Mouse (Mus musculus): ENCODE results near the gene Drosha. TPM values are rescaled to one million over a fixed set of nuclear protein-coding genes. Genes with fewer than 3 reads are reported as not detected.

Drosha gene
- polyA plus RNA-seq, 1 experiment from 2014 or later: 53.6 TPM

DNA sequence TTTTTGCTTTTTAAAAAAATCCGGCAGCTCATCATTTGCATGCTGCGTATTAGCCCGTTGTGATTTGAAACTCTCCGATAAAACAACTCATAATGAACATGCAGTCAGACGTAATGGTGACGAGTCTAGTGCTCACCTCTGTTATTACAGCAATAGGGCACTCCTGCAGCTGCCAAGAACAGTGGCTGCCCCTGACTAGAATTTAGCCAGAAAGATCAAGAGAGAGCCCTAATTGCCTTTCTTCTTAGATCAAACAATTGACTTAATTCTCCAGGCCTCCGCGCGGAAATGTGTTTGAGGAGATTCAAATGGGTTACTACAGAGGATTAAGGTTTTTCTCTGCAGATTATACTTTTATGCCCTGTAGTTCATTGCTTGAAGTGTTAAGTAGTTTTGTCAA, 116.5 kb downstream of the Drosha start:
- ATAC-seq (ENCODE audit: low FRiP score) (no peak), DNase-seq (ENCODE audit: low spot score) (no peak)
- peaks cover 6% of the 10 kb centered on the region; the same call in 1 of the 2 replicates for H3K36me3 ChIP-seq (replicated peaks; ENCODE audit: control insufficient read depth, insufficient read depth)
- H3K9ac ChIP-seq: no peak overlapping the region
- WGBS: 76% methylated on average over 9 of the region's 9 CpGs
- H3K9me3 ChIP-seq (ENCODE audit: control insufficient read depth, low read length): no peaks in the 10 kb centered on the region
- no peak overlapping the region for H3K4me3 ChIP-seq (replicated peaks; ENCODE audit: low read length)
- no peak overlapping the region for H3K4me2 ChIP-seq (replicated peaks)
- no peak overlapping the region for H3K27ac ChIP-seq
- H3K27me3 ChIP-seq (ENCODE audit: control insufficient read depth, insufficient read depth, low read length): no peaks in the 10 kb centered on the region
- H3K4me1 ChIP-seq (replicated peaks; ENCODE audit: control insufficient read depth, insufficient read depth, low read length): no peaks in the 10 kb centered on the region

DNA sequence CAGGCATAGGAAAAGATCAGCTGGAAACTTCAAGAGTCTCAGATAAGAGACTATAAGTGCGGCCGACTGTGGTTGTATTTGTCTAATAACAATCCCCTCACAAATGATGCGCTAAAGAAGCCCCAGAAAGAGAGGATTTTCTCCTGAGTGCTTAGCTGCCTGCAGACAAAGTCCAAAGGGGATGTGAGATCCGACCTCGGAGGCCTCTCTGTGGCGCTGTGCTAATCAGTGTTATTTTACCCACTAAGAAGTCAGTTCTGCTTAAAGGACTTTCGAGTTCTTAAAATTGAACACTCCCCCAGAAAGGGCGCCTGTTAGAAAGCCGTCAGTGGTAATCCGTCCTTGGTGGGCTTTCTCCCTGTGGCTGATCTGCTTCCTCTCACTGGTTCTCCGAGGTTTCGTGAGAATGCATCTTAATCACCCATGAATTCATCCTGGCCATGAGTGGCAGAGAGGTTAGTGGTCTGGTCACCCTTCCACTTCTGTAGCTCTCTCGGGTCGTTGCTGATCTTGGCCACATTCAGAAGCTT, 117.1 kb downstream of the Drosha start:
- H3K4me3 ChIP-seq (replicated peaks; ENCODE audit: low read length): no peak overlapping the region
- WGBS: 66% methylated on average over 14 of the region's 14 CpGs
- no peak for DNase-seq (ENCODE audit: low spot score)
- H3K27ac ChIP-seq: no peak overlapping the region
- H3K27me3 ChIP-seq (ENCODE audit: control insufficient read depth, insufficient read depth, low read length): no peaks in the 10 kb centered on the region
- peaks cover under 1% of the 10 kb centered on the region; the same call in 1 of the 2 replicates for H3K36me3 ChIP-seq (replicated peaks; ENCODE audit: control insufficient read depth, insufficient read depth)
- no peak overlapping the region for H3K9ac ChIP-seq
- ATAC-seq (ENCODE audit: low FRiP score): no peak
- H3K9me3 ChIP-seq (ENCODE audit: control insufficient read depth, low read length): no peaks in the 10 kb centered on the region
- H3K4me1 ChIP-seq (replicated peaks; ENCODE audit: control insufficient read depth, insufficient read depth, low read length): no peaks in the 10 kb centered on the region
- H3K4me2 ChIP-seq (replicated peaks): no peak overlapping the region

DNA sequence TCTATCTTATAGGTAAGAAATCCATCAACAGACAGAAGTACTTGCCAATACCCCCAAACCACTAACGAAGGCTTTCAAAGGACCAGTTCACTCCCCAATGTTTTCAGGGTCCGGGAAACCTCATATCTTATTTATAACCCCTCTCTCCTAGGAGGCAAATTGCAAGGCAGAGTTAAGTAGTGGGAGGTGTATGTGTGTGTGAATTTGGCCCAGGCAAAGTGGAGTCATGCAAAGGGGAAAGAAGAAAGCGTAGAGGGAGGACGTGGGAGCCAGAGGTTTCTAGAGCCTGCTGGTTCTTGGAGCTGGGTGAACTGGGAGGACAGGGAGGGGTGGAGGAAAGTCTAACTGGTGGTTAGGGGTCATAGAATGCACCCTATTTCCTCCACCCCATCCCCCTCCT, 117.8 kb downstream of the Drosha start:
- Histone ChIP-seq H3K27ac (no peak overlapping the region), H3K9me3 (ENCODE audit: control insufficient read depth, low read length) (no peaks in the 10 kb centered on the region), H3K9ac (no peak overlapping the region), H3K4me2 (replicated peaks) (no peak overlapping the region), H3K4me3 (replicated peaks; ENCODE audit: low read length) (no peak overlapping the region), H3K4me1 (replicated peaks; ENCODE audit: control insufficient read depth, insufficient read depth, low read length) (no peaks in the 10 kb centered on the region), H3K36me3 (replicated peaks; ENCODE audit: control insufficient read depth, insufficient read depth) (no peaks in the 10 kb centered on the region; the same call in 1 of the 2 replicates), H3K27me3 (ENCODE audit: control insufficient read depth, insufficient read depth, low read length) (no peaks in the 10 kb centered on the region)
- DNase-seq (ENCODE audit: low spot score) (no peak), ATAC-seq (ENCODE audit: low FRiP score) (no peak)
- 82% methylated on average over 4 of the region's 4 CpGs for WGBS

DNA sequence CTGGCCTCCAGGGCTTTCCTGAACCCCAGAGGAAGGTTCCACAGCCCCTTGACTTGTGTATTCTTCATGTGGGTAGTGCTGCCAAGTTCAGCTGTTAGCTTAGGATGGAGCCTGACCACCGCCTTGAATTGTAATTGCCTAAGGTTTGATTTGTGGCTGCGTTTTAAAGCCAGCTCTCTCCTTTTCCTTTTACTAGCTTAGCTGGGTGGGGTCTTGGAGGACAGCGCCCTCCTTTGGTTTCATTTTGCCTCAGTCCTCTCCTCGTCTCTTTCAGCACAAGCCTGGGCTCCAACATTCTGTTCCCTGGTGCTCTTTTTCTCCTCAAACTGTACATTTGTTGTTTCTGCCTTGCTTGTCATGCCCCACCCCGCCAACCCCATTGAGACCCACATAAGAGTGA, 133.4 kb downstream of the Drosha start:
- Histone ChIP-seq H3K4me1 (replicated peaks; ENCODE audit: control insufficient read depth, insufficient read depth, low read length) (no peaks in the 10 kb centered on the region), H3K9me3 (ENCODE audit: control insufficient read depth, low read length) (peaks cover 12% of the 10 kb centered on the region; the same call in 1 of the 2 replicates), H3K4me2 (replicated peaks) (no peak overlapping the region), H3K27ac (no peak overlapping the region), H3K27me3 (ENCODE audit: control insufficient read depth, insufficient read depth, low read length) (no peaks in the 10 kb centered on the region), H3K4me3 (replicated peaks; ENCODE audit: low read length) (no peak overlapping the region), H3K9ac (no peak overlapping the region), H3K36me3 (replicated peaks; ENCODE audit: control insufficient read depth, insufficient read depth) (no peaks in the 10 kb centered on the region)
- DNase-seq (ENCODE audit: low spot score): no peak
- WGBS: 86% methylated on average over 5 of the region's 5 CpGs
- no peak for ATAC-seq (ENCODE audit: low FRiP score)

DNA sequence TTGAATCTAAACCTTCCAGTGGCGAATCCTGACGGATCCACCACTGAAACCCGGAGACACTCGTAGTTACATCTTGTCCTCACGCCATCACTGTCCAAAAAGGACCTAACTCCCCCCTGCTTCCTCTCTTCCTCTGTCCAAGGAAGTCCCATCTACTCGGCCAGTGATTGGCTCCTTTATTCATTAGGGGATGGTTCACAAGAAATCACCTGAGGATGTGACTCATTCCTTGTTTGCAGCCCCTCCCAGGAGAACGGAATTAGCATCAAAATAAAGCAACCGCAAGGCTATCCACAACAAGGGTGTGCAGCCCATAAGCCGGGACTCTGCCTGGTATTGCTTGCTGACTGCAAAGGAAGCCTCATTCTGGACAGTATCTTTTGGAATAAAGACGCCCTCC, 137.6 kb downstream of the Drosha start:
- H3K4me2 ChIP-seq (replicated peaks): no peak overlapping the region
- no peak for DNase-seq (ENCODE audit: low spot score)
- WGBS: 85% methylated on average over 10 of the region's 10 CpGs
- H3K4me1 ChIP-seq (replicated peaks; ENCODE audit: control insufficient read depth, insufficient read depth, low read length): no peaks in the 10 kb centered on the region
- H3K9ac ChIP-seq: no peak overlapping the region
- H3K9me3 ChIP-seq (ENCODE audit: control insufficient read depth, low read length): no peaks in the 10 kb centered on the region
- ATAC-seq (ENCODE audit: low FRiP score): no peak
- H3K36me3 ChIP-seq (replicated peaks; ENCODE audit: control insufficient read depth, insufficient read depth): no peaks in the 10 kb centered on the region
- no peaks in the 10 kb centered on the region for H3K27me3 ChIP-seq (ENCODE audit: control insufficient read depth, insufficient read depth, low read length)
- no peak overlapping the region for H3K27ac ChIP-seq
- H3K4me3 ChIP-seq (replicated peaks; ENCODE audit: low read length): no peak overlapping the region

DNA sequence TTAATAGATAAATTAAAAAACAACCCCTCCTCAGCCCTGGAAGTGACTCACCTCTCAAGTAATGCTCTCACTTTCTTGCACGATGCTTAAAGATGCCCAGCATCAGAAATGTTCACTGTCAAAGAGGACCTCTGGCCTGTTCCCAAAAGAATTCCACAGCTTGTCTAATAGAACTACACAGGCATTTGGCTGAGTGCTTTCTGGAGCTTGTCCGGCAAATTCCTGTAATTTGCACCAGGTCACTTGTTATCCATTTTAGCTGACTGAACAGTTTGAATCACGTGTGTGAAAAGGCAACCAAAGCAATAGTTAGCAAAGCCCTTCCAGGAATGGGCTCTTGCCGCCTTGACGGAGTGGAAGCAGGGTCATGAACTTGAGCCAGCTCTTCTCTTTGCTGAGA, 140.6 kb downstream of the Drosha start:
- ATAC-seq (ENCODE audit: low FRiP score): no peak
- no peak for DNase-seq (ENCODE audit: low spot score)

DNA sequence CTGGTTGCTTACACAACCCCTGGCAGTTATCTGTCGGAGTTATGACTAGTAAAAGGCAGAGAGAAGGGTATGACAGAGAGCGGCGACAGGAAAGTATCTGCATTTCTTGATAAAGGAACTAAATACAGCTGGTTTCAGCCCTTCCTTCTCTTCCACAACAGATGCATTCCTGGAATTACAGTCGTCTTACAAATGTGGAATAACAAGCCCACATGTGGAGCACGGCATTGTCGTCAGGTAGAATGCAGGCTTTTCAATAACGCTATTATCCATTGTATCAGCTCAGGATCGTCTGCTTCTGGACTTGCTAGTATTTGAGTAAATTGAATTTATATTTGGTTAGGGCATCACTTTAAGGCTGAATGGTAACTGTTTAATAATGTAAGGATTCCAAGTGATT, 144.2 kb downstream of the Drosha start:
- Histone ChIP-seq H3K36me3 (replicated peaks; ENCODE audit: control insufficient read depth, insufficient read depth) (no peaks in the 10 kb centered on the region), H3K27ac (no peak overlapping the region), H3K27me3 (ENCODE audit: control insufficient read depth, insufficient read depth, low read length) (no peaks in the 10 kb centered on the region), H3K9me3 (ENCODE audit: control insufficient read depth, low read length) (no peaks in the 10 kb centered on the region), H3K9ac (no peak overlapping the region), H3K4me3 (replicated peaks; ENCODE audit: low read length) (no peak overlapping the region), H3K4me1 (replicated peaks; ENCODE audit: control insufficient read depth, insufficient read depth, low read length) (no peaks in the 10 kb centered on the region), H3K4me2 (replicated peaks) (no peak overlapping the region)
- 79% methylated on average over 8 of the region's 8 CpGs for WGBS
- DNase-seq (ENCODE audit: low spot score) (no peak), ATAC-seq (ENCODE audit: low FRiP score) (no peak)

More for the DNA sequence above, 140.6 kb downstream of the Drosha start:
- WGBS: 80% methylated on average over 5 of the region's 5 CpGs
- H3K27ac ChIP-seq: no peak overlapping the region
- H3K27me3 ChIP-seq (ENCODE audit: control insufficient read depth, insufficient read depth, low read length): no peaks in the 10 kb centered on the region
- no peaks in the 10 kb centered on the region for H3K36me3 ChIP-seq (replicated peaks; ENCODE audit: control insufficient read depth, insufficient read depth)
- no peak overlapping the region for H3K9ac ChIP-seq
- H3K9me3 ChIP-seq (ENCODE audit: control insufficient read depth, low read length): no peaks in the 10 kb centered on the region
- H3K4me3 ChIP-seq (replicated peaks; ENCODE audit: low read length): no peak overlapping the region
- no peak overlapping the region for H3K4me2 ChIP-seq (replicated peaks)
- H3K4me1 ChIP-seq (replicated peaks; ENCODE audit: control insufficient read depth, insufficient read depth, low read length): no peaks in the 10 kb centered on the region

DNA sequence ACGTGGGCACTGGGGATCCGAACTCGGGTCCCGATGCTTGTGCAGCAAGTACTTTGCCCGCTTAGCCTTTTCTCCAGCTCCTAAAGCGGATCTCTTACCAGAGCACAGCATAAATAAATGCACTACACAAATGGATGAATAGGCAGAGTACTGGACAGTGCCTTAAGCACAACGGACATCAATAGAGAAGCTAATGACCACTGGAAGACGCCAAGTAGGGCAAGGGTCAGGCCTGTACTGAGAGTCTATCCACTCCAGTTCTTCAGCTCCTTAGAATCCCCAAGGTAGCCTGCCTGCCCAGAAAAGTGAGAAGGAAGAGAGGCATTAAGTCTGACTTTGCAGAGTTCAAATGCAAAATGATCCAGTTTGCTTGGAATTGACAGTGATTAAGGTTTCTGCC, 147.8 kb downstream of the Drosha start:
- Histone ChIP-seq H3K4me2 (replicated peaks) (no peak overlapping the region), H3K9me3 (ENCODE audit: control insufficient read depth, low read length) (no peaks in the 10 kb centered on the region), H3K27ac (no peak overlapping the region), H3K9ac (no peak overlapping the region), H3K27me3 (ENCODE audit: control insufficient read depth, insufficient read depth, low read length) (no peaks in the 10 kb centered on the region), H3K36me3 (replicated peaks; ENCODE audit: control insufficient read depth, insufficient read depth) (no peaks in the 10 kb centered on the region), H3K4me3 (replicated peaks; ENCODE audit: low read length) (no peak overlapping the region), H3K4me1 (replicated peaks; ENCODE audit: control insufficient read depth, insufficient read depth, low read length) (no peaks in the 10 kb centered on the region)
- ATAC-seq (ENCODE audit: low FRiP score): no peak
- 87% methylated on average over 8 of the region's 8 CpGs for WGBS
- no peak for DNase-seq (ENCODE audit: low spot score)

Measured in hindbrain, embryonic 14.5 days (tissue).